Mouse (Mus musculus): ENCODE results near the gene Ankrd13c.
A peak's percentile ranks its signal among the peaks of the same experiment; 100 is the strongest.
"Not testable (repeated sequence)": the region's sequence is repeated elsewhere in the genome, so short reads cannot be mapped to it uniquely, and the experiment has no call there.

Ankrd13c gene

DNA sequence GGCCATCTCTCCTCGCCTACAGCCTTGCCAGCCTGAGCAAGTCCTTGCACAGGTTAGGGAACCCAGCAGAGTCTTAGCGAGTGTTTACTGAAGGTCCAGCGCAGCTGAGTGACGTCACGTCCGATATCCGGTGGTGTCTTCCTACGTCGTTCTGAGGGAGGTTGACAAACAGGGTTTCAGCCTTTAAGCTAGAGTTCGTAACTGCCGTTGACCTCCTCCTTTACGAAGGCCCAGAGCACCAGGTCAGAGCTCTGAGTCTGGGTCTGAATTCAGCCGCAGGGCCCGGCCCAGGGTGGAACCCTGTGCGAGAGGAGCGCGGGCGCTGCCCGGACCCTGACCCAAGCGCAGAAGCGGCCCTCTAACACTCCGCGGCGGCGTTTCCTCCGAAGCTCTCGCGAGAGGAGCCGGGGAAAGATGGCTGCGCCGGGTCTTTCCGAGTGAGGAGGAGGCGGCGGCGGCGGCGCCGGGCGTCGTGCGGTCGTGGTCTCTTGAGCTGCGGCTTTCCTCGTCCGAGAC is at the start of gene Ankrd13c:
Gene Ankrd13c, plus strand, starts transcription at position 397 of the 516 bp plus-strand sequence.
- peak; percentile 94 for DNase-seq (ENCODE audit: extremely low read depth, insufficient read length, low spot score)

DNA sequence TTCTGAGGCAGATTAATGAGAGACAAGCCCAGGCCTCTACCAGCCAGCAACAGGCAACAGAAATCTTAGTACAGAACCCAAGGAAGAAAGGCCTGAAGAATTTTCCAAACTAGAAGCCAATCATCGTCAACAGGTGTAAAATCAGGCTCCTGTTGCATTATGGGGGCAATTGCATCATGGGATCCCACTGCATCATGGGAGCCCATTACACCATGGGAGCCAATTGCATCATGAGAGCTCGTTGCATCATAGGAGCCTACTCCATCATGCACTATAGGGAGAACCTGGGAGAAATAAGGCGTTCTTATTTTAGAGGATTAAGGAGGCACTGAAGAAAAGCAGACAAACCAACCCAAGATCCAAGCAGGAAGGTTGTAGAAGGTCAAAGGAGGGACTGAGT is 49.4 kb upstream of the Ankrd13c start:
- no peak for DNase-seq (ENCODE audit: extremely low read depth, insufficient read length, low spot score)

DNA sequence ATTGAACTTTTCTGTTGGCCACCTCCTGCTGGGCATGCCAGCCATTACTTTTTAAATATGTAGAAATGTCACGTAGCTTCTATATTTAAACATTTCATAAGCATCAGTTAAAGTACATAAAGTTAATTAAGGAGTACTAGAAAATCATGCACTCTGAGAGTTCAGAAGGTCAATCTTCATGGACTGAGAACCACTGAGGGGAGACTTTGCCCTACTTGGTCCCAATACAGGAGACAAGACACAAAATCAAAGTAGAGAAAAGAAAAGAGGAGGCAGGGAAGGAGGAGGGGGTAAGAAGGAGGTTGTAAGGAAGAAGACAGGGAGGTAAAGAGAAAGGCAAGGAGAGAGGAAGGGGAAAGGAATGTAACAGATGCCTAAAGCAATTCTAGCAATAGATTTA is 47.1 kb upstream of the Ankrd13c start:
- DNase-seq (ENCODE audit: extremely low read depth, insufficient read length, low spot score) = no peak

DNA sequence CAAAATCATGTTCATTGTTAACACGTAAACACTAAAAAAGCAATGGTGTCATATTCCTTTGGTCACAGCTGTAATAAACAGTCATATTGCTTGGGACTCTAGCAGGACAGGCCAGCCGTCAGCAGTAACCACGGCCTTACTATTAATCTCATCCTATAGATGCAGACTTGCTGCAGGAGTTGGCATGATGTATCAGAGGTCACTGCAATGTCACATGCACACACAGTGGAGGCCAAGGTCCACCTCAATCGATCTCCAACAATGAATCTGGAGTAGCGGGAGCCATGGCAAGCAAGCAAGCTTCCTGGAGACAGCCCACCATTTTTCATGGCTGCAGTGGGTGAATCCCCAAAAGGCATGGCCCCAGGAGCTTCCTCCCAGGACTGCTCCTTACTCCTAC is 45.3 kb upstream of the Ankrd13c start:
- no peak for DNase-seq (ENCODE audit: extremely low read depth, insufficient read length, low spot score)

DNA sequence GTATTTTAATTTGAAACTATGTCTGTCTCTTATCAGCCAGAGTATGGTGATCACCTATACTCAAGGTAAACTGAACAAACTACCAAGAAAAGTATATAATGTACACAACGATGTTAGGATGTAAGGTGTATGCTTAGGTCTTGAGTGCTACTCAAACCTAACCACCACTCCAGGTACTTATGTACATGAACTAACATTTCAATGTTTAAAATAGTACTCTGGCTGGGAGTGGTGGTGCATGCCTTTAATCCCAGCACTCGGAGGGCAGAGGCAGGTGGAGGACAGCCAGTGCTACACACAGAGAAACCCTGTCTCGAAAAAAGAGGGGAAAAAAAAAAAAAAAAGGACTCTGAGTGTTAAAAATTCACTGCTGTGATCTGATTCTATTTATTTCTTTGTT is 38.9 kb upstream of the Ankrd13c start:
- no peak for DNase-seq (ENCODE audit: extremely low read depth, insufficient read length, low spot score)

DNA sequence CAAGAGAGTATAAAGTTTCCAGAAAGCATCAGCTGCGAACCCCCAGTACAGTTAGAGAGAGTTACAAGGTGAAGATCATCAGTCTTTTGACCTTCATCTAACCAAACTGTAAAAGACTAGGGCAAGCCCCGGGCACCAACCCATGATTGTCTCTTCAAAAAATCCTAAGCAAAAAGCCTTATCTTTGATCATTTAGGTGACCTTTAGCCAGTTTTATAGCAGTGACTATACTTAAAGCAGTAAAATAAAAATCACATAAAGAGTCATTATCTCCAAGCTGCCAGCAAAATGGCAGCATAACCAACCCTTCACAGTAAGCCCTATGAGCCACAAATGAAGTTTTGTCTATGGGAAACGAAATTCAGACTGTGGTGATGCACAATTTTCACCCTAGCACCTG is 36.8 kb upstream of the Ankrd13c start:
- no peak for DNase-seq (ENCODE audit: extremely low read depth, insufficient read length, low spot score)

DNA sequence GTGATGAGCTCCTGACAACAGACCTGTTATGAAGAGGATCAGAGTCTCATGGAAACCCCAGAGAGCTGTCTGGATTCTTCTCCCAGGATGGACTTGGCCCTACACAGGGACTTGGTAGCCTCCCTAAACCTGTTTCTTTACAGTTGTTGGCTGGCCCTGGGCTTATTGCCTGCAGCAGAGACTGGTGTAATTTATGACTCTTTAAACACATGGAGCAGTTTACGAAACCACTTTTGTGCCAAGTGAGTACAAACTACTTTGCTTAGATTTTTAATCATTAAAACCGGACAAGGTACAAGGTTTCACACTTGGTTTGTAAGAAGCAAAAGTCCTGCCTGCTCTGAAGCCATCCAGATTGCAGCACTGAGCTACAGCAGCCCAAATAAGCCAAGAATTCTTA is 34.9 kb upstream of the Ankrd13c start:
- no peak for DNase-seq (ENCODE audit: extremely low read depth, insufficient read length, low spot score)

DNA sequence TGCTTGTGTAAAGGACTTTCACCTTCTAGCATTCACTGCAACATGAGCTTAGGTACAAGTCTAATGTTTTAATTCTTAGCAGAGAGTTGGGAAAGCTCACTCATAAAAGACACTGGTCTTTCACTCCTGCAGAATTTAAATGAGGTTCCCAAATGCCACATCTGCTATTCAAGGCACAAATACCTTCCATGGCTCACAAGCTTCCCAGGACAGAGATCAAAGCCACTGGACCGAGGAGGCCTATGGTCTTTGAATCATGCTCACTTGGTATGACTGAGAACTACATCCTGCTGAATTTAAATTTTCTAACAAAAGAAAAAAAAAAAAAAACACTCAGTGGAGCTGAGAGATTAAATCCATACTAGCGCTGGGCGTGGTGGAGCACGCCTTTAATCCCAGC is 30.7 kb upstream of the Ankrd13c start:
- no peak for DNase-seq (ENCODE audit: extremely low read depth, insufficient read length, low spot score)

DNA sequence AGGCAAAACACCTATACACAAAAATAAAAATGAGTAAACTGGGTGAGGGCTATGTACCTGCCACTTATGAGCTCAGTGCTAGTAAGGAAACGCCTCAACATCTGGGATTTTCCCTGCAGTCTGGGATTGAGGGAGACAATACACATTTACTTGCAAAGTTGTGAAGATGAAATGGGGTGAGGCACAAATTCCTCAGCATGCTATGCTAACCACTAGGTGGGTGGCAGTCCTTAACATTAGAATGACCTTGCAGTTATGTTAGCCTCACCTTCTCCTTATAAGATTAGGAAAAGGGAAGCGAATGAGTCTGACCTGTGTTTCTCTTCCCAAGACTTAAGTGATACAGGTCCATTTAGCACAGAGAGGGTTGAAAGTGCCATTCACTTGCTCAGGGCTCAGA is 25.7 kb upstream of the Ankrd13c start:
- DNase-seq (ENCODE audit: extremely low read depth, insufficient read length, low spot score) = no peak

DNA sequence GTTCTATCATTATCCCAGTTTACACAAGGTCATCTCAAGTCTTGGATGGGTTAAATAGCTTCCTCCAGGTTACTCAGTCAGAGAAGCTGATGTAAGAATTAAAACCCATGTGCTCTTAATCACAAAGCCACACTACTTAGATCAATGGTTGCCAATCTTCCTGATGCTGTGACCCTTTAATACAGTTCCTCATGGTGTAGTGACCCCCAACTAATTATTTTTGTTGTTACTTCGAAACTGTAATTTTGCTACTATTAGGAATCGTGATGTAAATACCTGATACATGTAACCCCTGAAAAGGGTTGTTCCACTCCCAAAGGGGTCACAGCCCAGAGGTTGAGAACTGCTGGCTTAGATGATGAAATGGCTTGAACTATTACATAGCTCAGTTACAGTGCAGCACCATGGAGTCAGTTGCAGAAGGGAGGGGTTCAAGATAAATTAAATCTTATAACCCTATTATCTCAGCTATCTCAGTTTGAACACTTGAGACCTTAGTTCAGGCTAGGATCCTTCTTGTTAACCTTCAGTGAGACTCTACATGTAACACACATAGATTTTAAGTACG is 23.7 kb upstream of the Ankrd13c start:
- DNase-seq (ENCODE audit: extremely low read depth, insufficient read length, low spot score) = no peak

DNA sequence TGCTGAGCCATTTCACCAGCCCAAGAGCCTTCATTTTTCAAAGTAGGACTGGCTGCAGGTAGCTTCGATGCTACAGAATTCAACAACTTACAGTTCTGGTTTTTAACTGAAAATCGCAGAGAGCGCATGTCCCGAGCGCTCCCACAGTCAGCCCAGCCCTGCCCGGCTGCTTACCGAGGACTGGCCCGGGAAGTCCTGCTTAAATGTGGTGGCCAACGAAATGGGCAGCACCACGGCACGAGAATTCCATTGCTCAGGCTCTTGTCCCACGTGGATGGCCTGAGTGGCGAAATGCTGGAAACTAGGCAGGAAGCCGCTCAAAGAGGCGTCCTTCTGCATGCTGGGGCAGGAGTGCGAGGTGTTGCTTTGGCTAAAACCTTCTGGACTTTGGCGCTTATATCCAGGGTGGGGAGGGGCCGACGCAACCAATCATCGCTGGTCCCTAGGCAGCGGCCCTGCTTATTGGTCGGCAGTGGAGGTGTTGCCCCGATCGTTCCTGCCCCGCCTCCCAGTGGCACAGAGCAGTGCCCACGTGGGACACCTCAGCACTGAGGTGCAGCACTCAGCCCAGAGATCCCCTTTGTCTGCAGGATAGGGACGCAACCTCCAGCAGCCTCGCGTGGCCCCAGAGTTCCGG is 22.2 kb upstream of the Ankrd13c start, which contains the start of gene Cth:
Gene Cth, minus strand, starts transcription at position 386 of the 637 bp plus-strand sequence.
- DNase-seq (ENCODE audit: extremely low read depth, insufficient read length, low spot score) = peak; percentile 11

DNA sequence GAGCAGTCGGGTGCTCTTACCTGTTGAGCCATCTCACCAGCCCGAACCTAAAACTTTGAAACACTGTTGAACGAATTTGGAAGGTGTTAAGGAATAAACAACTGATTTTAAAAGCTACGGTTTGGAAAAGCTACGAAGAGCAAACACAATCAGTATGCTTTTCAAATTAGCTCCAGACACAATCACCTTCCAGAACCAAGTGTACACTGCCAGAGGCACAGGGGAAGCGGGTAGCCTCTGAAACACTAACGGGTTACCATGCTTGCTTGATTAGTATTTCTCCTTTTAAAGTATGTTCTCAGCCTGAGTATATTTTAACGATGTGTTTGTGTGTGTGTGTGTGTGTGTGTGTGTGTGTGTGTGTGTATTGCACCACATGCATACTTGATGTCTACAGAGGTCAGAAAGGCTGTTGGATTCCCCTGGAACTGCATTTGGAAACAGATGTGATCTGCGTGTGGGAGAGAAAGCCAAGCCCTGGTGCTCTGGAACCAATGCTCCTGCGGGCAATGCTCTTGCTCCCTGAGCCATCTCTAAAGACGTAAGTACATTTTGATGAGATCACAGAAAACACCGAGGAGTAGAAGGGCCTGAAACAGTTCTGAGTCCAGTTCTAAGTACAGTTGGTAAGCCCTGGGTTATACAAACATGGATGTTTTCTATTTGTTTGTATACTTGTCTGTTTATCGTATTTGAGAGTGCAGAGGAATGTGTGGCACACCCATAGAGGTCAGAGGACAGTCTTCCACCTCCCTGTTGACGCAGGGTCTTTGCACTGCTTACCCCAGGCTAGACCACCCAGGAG is 21.1 kb upstream of the Ankrd13c start:
- DNase-seq (ENCODE audit: extremely low read depth, insufficient read length, low spot score) = no peak

DNA sequence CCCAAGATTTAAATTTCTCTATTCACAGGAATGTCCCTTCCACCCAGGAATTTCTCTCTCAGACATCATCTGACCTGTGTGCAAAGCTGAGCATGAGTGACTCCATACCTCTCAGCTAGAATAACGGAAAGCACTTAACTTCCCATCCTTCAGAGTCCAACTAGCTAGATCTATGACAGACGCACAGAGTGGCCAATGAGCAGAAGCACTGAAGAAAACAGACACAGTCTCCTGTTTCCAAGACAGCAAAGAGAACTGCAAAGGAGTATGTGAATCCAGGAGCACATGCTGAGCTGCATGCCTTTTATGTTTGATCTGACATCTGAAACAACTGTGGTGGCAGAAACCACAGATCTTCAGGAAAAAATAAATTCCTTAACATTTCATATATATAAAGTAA is 20.3 kb upstream of the Ankrd13c start:
- no peak for DNase-seq (ENCODE audit: extremely low read depth, insufficient read length, low spot score)

DNA sequence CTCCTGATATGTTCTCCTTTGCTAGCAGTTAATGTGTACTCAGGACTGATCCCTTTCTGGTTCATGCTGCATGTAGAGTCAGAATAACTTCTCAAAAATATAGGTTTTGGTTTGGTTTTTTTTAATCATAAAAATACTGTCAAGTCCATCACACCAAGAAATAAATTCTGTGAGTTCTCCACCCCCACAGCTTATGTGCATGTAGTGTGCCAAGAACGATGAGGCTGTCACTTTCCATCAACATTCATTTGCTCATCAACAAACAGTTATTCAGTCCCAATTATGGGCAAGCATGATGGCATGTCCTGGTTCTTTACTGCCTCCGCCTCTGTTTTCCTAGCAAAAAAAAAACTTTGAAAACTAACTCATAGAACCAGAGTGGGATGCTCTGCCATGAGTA is 18.3 kb upstream of the Ankrd13c start:
- no peak for DNase-seq (ENCODE audit: extremely low read depth, insufficient read length, low spot score)

DNA sequence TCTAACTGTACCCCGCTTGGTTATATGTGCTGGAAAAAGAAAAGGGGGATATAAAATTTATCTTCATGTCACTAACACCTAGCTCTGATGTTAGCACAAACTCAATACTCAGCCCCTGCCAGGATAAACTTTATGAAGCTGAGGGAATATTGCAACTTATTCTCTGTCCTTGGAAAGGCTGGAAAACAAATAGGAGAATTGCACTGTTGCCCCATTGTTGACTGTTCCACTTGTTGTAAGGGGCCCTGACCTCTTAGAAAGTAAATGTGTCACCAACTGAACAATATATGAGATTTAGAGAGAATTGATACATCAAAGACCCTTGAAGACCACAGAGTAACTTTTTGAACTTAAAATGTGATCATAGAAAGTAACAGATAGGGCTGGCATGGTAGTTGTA is 17.6 kb upstream of the Ankrd13c start:
- no peak for DNase-seq (ENCODE audit: extremely low read depth, insufficient read length, low spot score)

DNA sequence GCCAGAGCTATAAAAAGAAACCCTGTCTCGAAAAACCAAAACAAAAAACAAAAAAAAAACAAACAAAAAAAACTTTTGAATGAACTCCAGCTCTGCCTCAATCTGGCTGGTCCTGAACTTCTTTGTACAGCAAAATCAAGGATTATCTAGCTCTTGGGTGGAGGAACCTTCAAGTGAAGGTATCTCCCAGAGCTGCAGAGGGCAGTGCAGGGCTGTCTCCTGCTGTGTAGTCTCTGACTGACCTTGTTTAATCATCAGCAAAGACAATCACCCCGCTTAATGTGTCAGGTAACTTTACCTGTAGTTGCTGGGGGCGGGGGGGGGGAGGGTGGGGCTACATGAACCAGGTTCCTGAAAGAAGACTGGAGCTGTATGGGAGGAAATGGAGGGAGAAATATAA is 15.4 kb upstream of the Ankrd13c start:
- no peak for DNase-seq (ENCODE audit: extremely low read depth, insufficient read length, low spot score)

DNA sequence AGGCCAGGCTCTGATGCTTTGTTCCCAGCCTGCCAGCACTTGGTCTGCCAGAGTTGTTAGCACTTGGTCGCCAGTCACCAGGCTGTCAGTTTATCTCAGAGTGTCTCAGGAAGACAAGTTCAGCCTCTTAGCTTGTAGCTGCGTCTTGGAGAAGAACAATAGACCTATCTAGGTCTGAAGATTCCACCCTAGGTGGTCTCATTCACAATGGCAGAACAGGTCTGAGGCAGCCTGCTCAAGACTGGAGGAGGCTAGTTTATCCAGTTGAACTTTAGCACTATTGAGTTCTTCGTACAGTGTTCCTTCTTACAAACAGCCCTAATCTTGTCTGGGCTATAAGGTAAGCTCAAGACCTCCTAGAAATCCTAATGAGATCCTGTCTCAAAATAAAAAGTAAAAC is 15.0 kb upstream of the Ankrd13c start:
- no peak for DNase-seq (ENCODE audit: extremely low read depth, insufficient read length, low spot score)

DNA sequence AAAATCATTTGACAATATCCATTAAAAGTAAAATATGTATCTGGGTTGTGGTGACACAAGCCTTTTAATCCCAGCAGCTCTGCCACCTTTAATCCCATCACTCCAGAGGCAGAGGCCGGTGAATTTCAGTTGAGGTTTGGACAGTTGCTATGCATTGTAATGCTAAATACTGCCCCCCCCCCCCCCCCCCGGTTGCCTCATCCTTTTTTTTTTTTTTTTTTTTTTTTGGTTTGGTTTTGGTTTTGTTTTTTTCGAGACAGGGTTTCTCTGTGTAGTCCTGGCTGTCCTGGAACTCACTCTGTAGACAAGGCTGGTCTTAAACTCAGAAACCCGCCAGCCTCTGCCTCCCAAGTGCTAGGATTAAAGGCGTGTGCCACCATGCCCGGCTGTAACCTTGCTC is 13.8 kb upstream of the Ankrd13c start:
- DNase-seq (ENCODE audit: extremely low read depth, insufficient read length, low spot score) = not testable (repeated sequence)

DNA sequence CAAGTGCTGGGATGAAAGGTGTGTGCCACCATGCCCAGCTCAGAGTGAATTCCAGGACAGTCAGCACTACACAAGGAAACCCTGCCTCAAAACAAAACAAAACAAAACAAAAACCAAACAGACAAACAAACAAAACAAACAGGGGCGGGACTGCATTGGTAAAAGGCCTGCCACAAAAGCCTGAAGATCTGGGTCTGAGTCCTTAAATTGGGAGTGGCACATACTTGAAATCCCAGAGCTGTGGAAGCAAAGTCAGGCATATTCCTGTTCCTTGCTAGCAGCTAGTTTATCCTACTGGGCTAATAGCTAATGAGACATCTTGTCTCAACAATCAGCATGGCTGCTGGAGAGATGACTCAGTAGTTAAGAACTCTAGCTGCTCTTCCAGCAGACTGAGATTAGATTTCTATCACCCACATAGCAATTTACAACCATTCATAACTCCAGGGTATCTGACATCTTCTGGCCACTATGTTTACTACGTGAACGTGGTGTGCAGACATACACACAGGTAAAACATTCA is 12.7 kb upstream of the Ankrd13c start:
- DNase-seq (ENCODE audit: extremely low read depth, insufficient read length, low spot score) = peak; percentile 11

DNA sequence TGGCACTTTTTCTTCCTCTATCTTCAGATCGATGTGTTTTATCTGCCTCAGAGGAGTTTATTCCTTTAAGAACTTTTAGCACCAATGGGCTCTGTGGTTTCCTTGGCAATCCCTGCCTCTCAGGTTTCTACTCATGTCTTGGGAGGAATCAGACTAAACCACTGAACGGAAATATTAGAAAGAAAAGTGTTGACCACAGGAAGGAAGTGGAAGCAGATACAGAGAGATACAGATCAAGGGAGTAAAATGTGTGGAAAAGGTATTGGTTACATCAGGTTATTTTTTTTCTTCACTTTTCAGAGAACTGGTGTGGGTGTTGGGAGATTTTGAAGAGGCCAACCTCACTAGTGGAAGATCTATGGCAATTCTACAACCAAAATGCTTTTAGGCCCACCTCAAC is 8.5 kb upstream of the Ankrd13c start:
- no peak for DNase-seq (ENCODE audit: extremely low read depth, insufficient read length, low spot score)
